ENCODE assay signal across 8 mouse cellular contexts in genomic region chr12:33424329-33424728, GRCm38 (mm10). TPM values are rescaled to one million over a fixed set of nuclear protein-coding genes. Genes with fewer than 3 reads are reported as not detected.
DNase-seq lines count a peak whose midpoint lies in the region; ATAC-seq and TF ChIP-seq lines count a peak whose summit lies in the region.

No protein-coding gene starts in this region.

- H3K4me2 ChIP-seq in kidney, embryonic 14.5 days (replicated peaks; ENCODE audit: low read depth, low read length), result no peak overlapping the region
- H3K4me2 ChIP-seq in embryonic facial prominence, embryonic 14.5 days (ENCODE audit: low read depth, low read length), result no peak overlapping the region
- no peak overlapping the region for H3K4me2 ChIP-seq in lung, postnatal 0 days (replicated peaks; ENCODE audit: low read depth, low read length)

- TF ChIP-seq EP300 in lung, postnatal 0 days (IDR thresholded peaks at IDR 0.05), result no peak

- WGBS in kidney, embryonic 14.5 days, result 29% methylated on average over 3 of the region's 3 CpGs
- 31% methylated on average over 3 of the region's 3 CpGs for WGBS in embryonic facial prominence, embryonic 14.5 days
- 44% methylated on average over 3 of the region's 3 CpGs for WGBS in lung, postnatal 0 days

- 0 out of 2 replicates have a peak, but pooled peaks cover 3% of the 10 kb centered on the region for H3K27me3 ChIP-seq in kidney, embryonic 14.5 days (ENCODE audit: control insufficient read depth, insufficient read depth, low read length)
- H3K27me3 ChIP-seq in embryonic facial prominence, embryonic 14.5 days (replicated peaks; ENCODE audit: control insufficient read depth, insufficient read depth, low read length), result 0 out of 2 replicates have a peak, but pooled peaks cover 4% of the 10 kb centered on the region
- no peaks in the 10 kb centered on the region for H3K27me3 ChIP-seq in lung, postnatal 0 days (replicated peaks; ENCODE audit: insufficient read depth, low read length)

- peak; percentile 81 for TF ChIP-seq CTCF in lung, postnatal 0 days (IDR thresholded peaks at IDR 0.05)

- H3K4me1 ChIP-seq in kidney, embryonic 14.5 days (ENCODE audit: control insufficient read depth, insufficient read depth, low read length), result no peaks in the 10 kb centered on the region
- H3K4me1 ChIP-seq in embryonic facial prominence, embryonic 14.5 days (ENCODE audit: control insufficient read depth, insufficient read depth, low read length), result no peaks in the 10 kb centered on the region
- no peaks in the 10 kb centered on the region for H3K4me1 ChIP-seq in lung, postnatal 0 days (ENCODE audit: insufficient read depth, low read depth, low read length)

- no peak overlapping the region for H3K9ac ChIP-seq in kidney, embryonic 14.5 days (ENCODE audit: low read depth, low read length)
- no peak overlapping the region for H3K9ac ChIP-seq in embryonic facial prominence, embryonic 14.5 days (ENCODE audit: low read depth, low read length)
- H3K9ac ChIP-seq in lung, postnatal 0 days (replicated peaks; ENCODE audit: low read depth), result no peak overlapping the region

- no peaks in the 10 kb centered on the region for H3K9me3 ChIP-seq in kidney, embryonic 14.5 days (ENCODE audit: control insufficient read depth, low read length)
- H3K9me3 ChIP-seq in embryonic facial prominence, embryonic 14.5 days (ENCODE audit: control insufficient read depth, low read length), result no peaks in the 10 kb centered on the region
- H3K9me3 ChIP-seq in lung, postnatal 0 days (ENCODE audit: low read length), result no peaks in the 10 kb centered on the region

- H3K27ac ChIP-seq in kidney, embryonic 14.5 days (ENCODE audit: low read depth, low read length), result no peak overlapping the region
- H3K27ac ChIP-seq in embryonic facial prominence, embryonic 14.5 days (replicated peaks; ENCODE audit: low read depth, low read length), result no peak overlapping the region
- H3K27ac ChIP-seq in lung, postnatal 0 days (ENCODE audit: low read length), result no peak overlapping the region

- no peaks in the 10 kb centered on the region for H3K36me3 ChIP-seq in kidney, embryonic 14.5 days (ENCODE audit: control insufficient read depth, insufficient read depth, low read length)
- H3K36me3 ChIP-seq in embryonic facial prominence, embryonic 14.5 days (ENCODE audit: control insufficient read depth, insufficient read depth, low read length), result no peaks in the 10 kb centered on the region
- no peaks in the 10 kb centered on the region for H3K36me3 ChIP-seq in lung, postnatal 0 days (ENCODE audit: insufficient read depth, low read length)

- ATAC-seq in kidney, embryonic 14.5 days (ENCODE audit: low FRiP score, low TSS enrichment), result no peak
- no peak for ATAC-seq in embryonic facial prominence, embryonic 14.5 days (ENCODE audit: low read depth)
- peak; percentile 37; the same call in 1 of the 2 replicates for ATAC-seq in lung, postnatal 0 days

- DNase-seq in kidney, adult 11 months, result peak; percentile 14
- DNase-seq in R1 (ENCODE audit: low read depth, low spot score), result peak; percentile 78
- DNase-seq in embryonic facial prominence, embryonic 14.5 days (ENCODE audit: low spot score), result peak; percentile 47
- peak; percentile 32 to 73 for DNase-seq in kidney, postnatal 36 days
- DNase-seq in lung, postnatal 0 days (ENCODE audit: low spot score), result peak; percentile 52
- peak; percentile 87 for DNase-seq in right cerebral cortex, adult 2 months (ENCODE audit: low spot score in 2 of 2)
- DNase-seq in c-Kit-positive CD71-positive TER-119-positive erythroid progenitor cells, embryonic 14.5 days (ENCODE audit: low spot score), result no peak

- no peak overlapping the region for H3K4me3 ChIP-seq in kidney, embryonic 14.5 days (ENCODE audit: low read length)
- no peak overlapping the region for H3K4me3 ChIP-seq in embryonic facial prominence, embryonic 14.5 days (ENCODE audit: low read depth, low read length)
- H3K4me3 ChIP-seq in lung, postnatal 0 days (ENCODE audit: low read depth, low read length), result no peak overlapping the region

RNA-seq across cellular contexts. Expression of gene Twistnb, which starts 5.1 kb away (rescaled TPM):
- 71.4 and 85.6 TPM in 2 replicates for polyA plus RNA-seq in kidney, embryonic 14.5 days (2014; fragmentation: Nextera tagmentation; extraction: Ambion mirVana)
- polyA plus RNA-seq in embryonic facial prominence, embryonic 14.5 days (2014; fragmentation: Nextera tagmentation; extraction: Ambion mirVana), result 46.3 and 59.2 TPM in 2 replicates
- 52.4 and 57.2 TPM in 2 replicates for polyA plus RNA-seq in lung, postnatal 0 days (2015; fragmentation: Nextera tagmentation; extraction: Ambion mirVana)

RNA-seq across cellular contexts. Expression of gene Efcab10, which starts 29.7 kb away (rescaled TPM):
- polyA plus RNA-seq in kidney, embryonic 14.5 days (2014; fragmentation: Nextera tagmentation; extraction: Ambion mirVana), result 0.93 TPM in 1 of 2 replicates, not detected in the other
- 2.5 and 5.0 TPM in 2 replicates for polyA plus RNA-seq in embryonic facial prominence, embryonic 14.5 days (2014; fragmentation: Nextera tagmentation; extraction: Ambion mirVana)
- polyA plus RNA-seq in lung, postnatal 0 days (2015; fragmentation: Nextera tagmentation; extraction: Ambion mirVana), result 17.0 and 17.7 TPM in 2 replicates
